Mouse (Mus musculus): ENCODE results near the gene Zyg11b. TPM values are rescaled to one million over a fixed set of nuclear protein-coding genes. Genes with fewer than 3 reads are reported as not detected.

Gene Zyg11b
- polyA plus RNA-seq, 1 experiment, result 2.5 TPM

GRCm38 (mm10) chr4:108217332-108218179, 83.3 kb downstream of the Zyg11b start, which contains the start of gene Zyg11a:
Gene Zyg11a, minus strand, starts transcription at chr4:108218048.
- H3K27ac ChIP-seq (ENCODE audit: control insufficient read depth, insufficient read depth, low read depth, low read length), result peak within 1 kb of the TSS; percentile 61; the same call in 1 of the 2 replicates
- H3K27me3 ChIP-seq (ENCODE audit: control insufficient read depth, insufficient read depth, low read length), result no peaks in the 10 kb centered on the region
- H3K4me1 ChIP-seq (ENCODE audit: control insufficient read depth, insufficient read depth, low read length), result peaks cover 3% of the 10 kb centered on the region
- TF ChIP-seq POLR2A (IDR thresholded peaks at IDR 0.05; ENCODE audit: control insufficient read depth, low read depth, low read length) (no peak), CTCF (IDR thresholded peaks at IDR 0.05; ENCODE audit: control insufficient read depth, insufficient read depth, insufficient replicate concordance, low read depth, low read length) (no peak)
- peak within 1 kb of the TSS; percentile 93 for H3K4me3 ChIP-seq (ENCODE audit: control insufficient read depth, low read depth, low read length)
- H3K36me3 ChIP-seq (ENCODE audit: control insufficient read depth, insufficient read depth, low read length), result no peaks in the 10 kb centered on the region

- H3K36me3 ChIP-seq (ENCODE audit: control insufficient read depth, insufficient read depth, low read length), result no peaks in the 10 kb centered on the region
- H3K27me3 ChIP-seq (ENCODE audit: control insufficient read depth, insufficient read depth, low read length), result no peaks in the 10 kb centered on the region
- TF ChIP-seq POLR2A (IDR thresholded peaks at IDR 0.05; ENCODE audit: control insufficient read depth, low read depth, low read length) (no peak), CTCF (IDR thresholded peaks at IDR 0.05; ENCODE audit: control insufficient read depth, insufficient read depth, insufficient replicate concordance, low read depth, low read length) (no peak)
- no peaks in the 10 kb centered on the region; the same call in 1 of the 2 replicates for H3K4me1 ChIP-seq (ENCODE audit: control insufficient read depth, insufficient read depth, low read length)
- H3K27ac ChIP-seq (ENCODE audit: control insufficient read depth, insufficient read depth, low read depth, low read length), result no peak overlapping the region
- H3K4me3 ChIP-seq (ENCODE audit: control insufficient read depth, low read depth, low read length), result no peak overlapping the region
Observed at GRCm38 (mm10) chr4:108213023-108213422, 87.9 kb downstream of the Zyg11b start.

GRCm38 (mm10) chr4:108204629-108205028, 96.3 kb downstream of the Zyg11b start:
- Histone ChIP-seq H3K27ac (ENCODE audit: control insufficient read depth, insufficient read depth, low read depth, low read length) (no peak overlapping the region), H3K27me3 (ENCODE audit: control insufficient read depth, insufficient read depth, low read length) (no peaks in the 10 kb centered on the region), H3K4me1 (ENCODE audit: control insufficient read depth, insufficient read depth, low read length) (no peaks in the 10 kb centered on the region), H3K4me3 (ENCODE audit: control insufficient read depth, low read depth, low read length) (no peak overlapping the region), H3K36me3 (ENCODE audit: control insufficient read depth, insufficient read depth, low read length) (no peaks in the 10 kb centered on the region)
- TF ChIP-seq POLR2A (IDR thresholded peaks at IDR 0.05; ENCODE audit: control insufficient read depth, low read depth, low read length), result no peak
- no peak for TF ChIP-seq CTCF (IDR thresholded peaks at IDR 0.05; ENCODE audit: control insufficient read depth, insufficient read depth, insufficient replicate concordance, low read depth, low read length)

GRCm38 (mm10) chr4:108199236-108199635, 101.7 kb downstream of the Zyg11b start:
- no peak for TF ChIP-seq POLR2A (IDR thresholded peaks at IDR 0.05; ENCODE audit: control insufficient read depth, low read depth, low read length)
- H3K27me3 ChIP-seq (ENCODE audit: control insufficient read depth, insufficient read depth, low read length), result no peaks in the 10 kb centered on the region
- H3K4me1 ChIP-seq (ENCODE audit: control insufficient read depth, insufficient read depth, low read length), result no peaks in the 10 kb centered on the region
- no peak overlapping the region for H3K27ac ChIP-seq (ENCODE audit: control insufficient read depth, insufficient read depth, low read depth, low read length)
- no peaks in the 10 kb centered on the region for H3K36me3 ChIP-seq (ENCODE audit: control insufficient read depth, insufficient read depth, low read length)
- H3K4me3 ChIP-seq (ENCODE audit: control insufficient read depth, low read depth, low read length), result no peak overlapping the region

GRCm38 (mm10) chr4:108196277-108196855, 104.5 kb downstream of the Zyg11b start:
- TF ChIP-seq POLR2A (IDR thresholded peaks at IDR 0.05; ENCODE audit: control insufficient read depth, low read depth, low read length) (no peak), CTCF (IDR thresholded peaks at IDR 0.05; ENCODE audit: control insufficient read depth, insufficient read depth, insufficient replicate concordance, low read depth, low read length) (no peak)
- Histone ChIP-seq H3K27ac (ENCODE audit: control insufficient read depth, insufficient read depth, low read depth, low read length) (no peak overlapping the region), H3K36me3 (ENCODE audit: control insufficient read depth, insufficient read depth, low read length) (no peaks in the 10 kb centered on the region), H3K4me1 (ENCODE audit: control insufficient read depth, insufficient read depth, low read length) (no peaks in the 10 kb centered on the region), H3K27me3 (ENCODE audit: control insufficient read depth, insufficient read depth, low read length) (no peaks in the 10 kb centered on the region), H3K4me3 (ENCODE audit: control insufficient read depth, low read depth, low read length) (no peak overlapping the region)

- TF ChIP-seq POLR2A (IDR thresholded peaks at IDR 0.05; ENCODE audit: control insufficient read depth, low read depth, low read length), result no peak
- no peak for TF ChIP-seq CTCF (IDR thresholded peaks at IDR 0.05; ENCODE audit: control insufficient read depth, insufficient read depth, insufficient replicate concordance, low read depth, low read length)
- no peaks in the 10 kb centered on the region for H3K27me3 ChIP-seq (ENCODE audit: control insufficient read depth, insufficient read depth, low read length)
- H3K4me1 ChIP-seq (ENCODE audit: control insufficient read depth, insufficient read depth, low read length), result no peaks in the 10 kb centered on the region
- H3K36me3 ChIP-seq (ENCODE audit: control insufficient read depth, insufficient read depth, low read length), result no peaks in the 10 kb centered on the region
- no peak overlapping the region for H3K27ac ChIP-seq (ENCODE audit: control insufficient read depth, insufficient read depth, low read depth, low read length)
- no peak overlapping the region for H3K4me3 ChIP-seq (ENCODE audit: control insufficient read depth, low read depth, low read length)
Observed at GRCm38 (mm10) chr4:108192821-108193323, 108.0 kb downstream of the Zyg11b start.

GRCm38 (mm10) chr4:108182278-108182677, 118.6 kb downstream of the Zyg11b start:
- TF ChIP-seq POLR2A (IDR thresholded peaks at IDR 0.05; ENCODE audit: control insufficient read depth, low read depth, low read length) (no peak), CTCF (IDR thresholded peaks at IDR 0.05; ENCODE audit: control insufficient read depth, insufficient read depth, insufficient replicate concordance, low read depth, low read length) (no peak)
- Histone ChIP-seq H3K27me3 (ENCODE audit: control insufficient read depth, insufficient read depth, low read length) (no peaks in the 10 kb centered on the region), H3K4me3 (ENCODE audit: control insufficient read depth, low read depth, low read length) (no peak overlapping the region), H3K36me3 (ENCODE audit: control insufficient read depth, insufficient read depth, low read length) (no peaks in the 10 kb centered on the region), H3K4me1 (ENCODE audit: control insufficient read depth, insufficient read depth, low read length) (no peaks in the 10 kb centered on the region), H3K27ac (ENCODE audit: control insufficient read depth, insufficient read depth, low read depth, low read length) (no peak overlapping the region)

Other genes with a start within 250 kb of the Zyg11b start
- gene Podn, start 204.7 kb downstream of the Zyg11b start, polyA plus RNA-seq (2012; rRNA removed), result 1.5 and 2.2 TPM in 2 replicates
- gene Scp2, start 156.1 kb downstream of the Zyg11b start, polyA plus RNA-seq (2012; rRNA removed), result 19.3 and 25.9 TPM in 2 replicates
- 4.6 and 6.7 TPM in 2 replicates for gene Echdc2, start 135.7 kb downstream of the Zyg11b start, polyA plus RNA-seq (2012; rRNA removed)
- 2.8 and 4.2 TPM in 2 replicates for gene Zyg11a, start 83.0 kb downstream of the Zyg11b start, polyA plus RNA-seq (2012; rRNA removed)
- gene Coa7, start 27.0 kb upstream of the Zyg11b start, polyA plus RNA-seq (2012; rRNA removed), result 3.6 and 3.7 TPM in 2 replicates
- gene Shisal2a, start 82.3 kb upstream of the Zyg11b start, polyA plus RNA-seq (2012; rRNA removed), result 0.43 TPM in 1 of 2 replicates, not detected in the other
- 1.1 and 1.6 TPM in 2 replicates for gene Gpx7, start 105.9 kb upstream of the Zyg11b start, polyA plus RNA-seq (2012; rRNA removed)
- 46.8 and 49.2 TPM in 2 replicates for gene Tut4, start 158.3 kb upstream of the Zyg11b start, polyA plus RNA-seq (2012; rRNA removed)

All from testis, adult 2 months (tissue).